Mouse (Mus musculus) right cerebral cortex, postnatal 4 days (tissue): ENCODE measurements at regions not wholly inside any gene's neighbourhood (a gene's known extent, or its start where the extent isn't known, plus 50 kb on each side); places are given as distances from the start of the nearest gene placed in this dataset.

ENCODE experiments used
- DNase-seq: peaks from one replicate; pipeline ENCODE4 v3.0.0-alpha.2; 2022

DNA sequence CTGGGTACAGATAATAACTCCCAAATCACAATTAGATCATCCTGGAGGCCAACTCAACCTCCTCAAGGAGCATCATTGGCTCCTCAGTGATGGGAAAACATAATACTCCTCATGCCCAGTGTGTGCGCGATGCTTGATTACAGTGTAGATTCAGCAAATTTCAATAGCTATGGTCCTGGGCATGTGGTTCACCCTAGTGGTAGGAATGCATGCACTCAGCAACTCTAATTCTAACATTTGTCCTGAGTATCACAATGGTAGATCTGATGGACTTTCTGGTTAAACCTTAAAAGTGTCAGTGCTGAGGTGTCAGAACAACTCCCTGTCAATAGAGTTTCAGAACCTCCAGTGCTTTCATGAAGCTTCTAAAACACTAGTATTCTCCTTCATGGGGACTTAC is 442.0 kb downstream of the Hsfy2 start:
- no peak for DNase-seq

DNA sequence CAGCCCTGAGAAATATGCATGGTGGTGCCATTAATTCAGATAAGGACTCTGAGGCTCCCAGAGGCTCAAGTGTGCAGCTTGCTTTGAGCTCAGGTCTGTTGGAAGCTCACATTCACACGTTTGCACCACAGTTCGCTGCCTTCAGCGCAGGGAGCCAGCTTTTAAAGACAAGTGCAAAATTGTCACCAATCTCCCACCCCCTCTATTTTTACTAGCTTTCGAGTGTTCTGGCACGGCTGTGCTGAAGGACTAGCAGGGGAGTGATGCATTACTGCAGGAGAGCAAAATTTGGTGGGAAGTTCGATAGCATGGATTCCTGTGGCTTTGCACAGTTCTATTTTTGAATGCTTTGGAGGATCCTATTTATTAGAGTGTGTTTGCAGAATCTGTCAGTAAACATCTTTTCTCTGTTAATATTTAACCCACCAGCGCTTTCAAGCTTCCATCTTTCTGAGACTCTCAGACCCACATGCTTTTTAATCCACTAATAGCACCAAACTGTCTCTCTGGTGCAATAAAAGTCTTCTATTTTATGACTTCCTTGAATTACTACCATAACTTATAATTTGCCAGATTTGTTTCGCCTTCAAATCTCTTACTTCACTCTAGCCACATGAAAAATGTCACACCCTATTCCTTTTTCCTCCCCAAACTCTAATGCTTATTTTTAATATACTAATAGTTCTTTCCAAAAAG is 453.6 kb downstream of the Hsfy2 start:
- no peak for DNase-seq

DNA sequence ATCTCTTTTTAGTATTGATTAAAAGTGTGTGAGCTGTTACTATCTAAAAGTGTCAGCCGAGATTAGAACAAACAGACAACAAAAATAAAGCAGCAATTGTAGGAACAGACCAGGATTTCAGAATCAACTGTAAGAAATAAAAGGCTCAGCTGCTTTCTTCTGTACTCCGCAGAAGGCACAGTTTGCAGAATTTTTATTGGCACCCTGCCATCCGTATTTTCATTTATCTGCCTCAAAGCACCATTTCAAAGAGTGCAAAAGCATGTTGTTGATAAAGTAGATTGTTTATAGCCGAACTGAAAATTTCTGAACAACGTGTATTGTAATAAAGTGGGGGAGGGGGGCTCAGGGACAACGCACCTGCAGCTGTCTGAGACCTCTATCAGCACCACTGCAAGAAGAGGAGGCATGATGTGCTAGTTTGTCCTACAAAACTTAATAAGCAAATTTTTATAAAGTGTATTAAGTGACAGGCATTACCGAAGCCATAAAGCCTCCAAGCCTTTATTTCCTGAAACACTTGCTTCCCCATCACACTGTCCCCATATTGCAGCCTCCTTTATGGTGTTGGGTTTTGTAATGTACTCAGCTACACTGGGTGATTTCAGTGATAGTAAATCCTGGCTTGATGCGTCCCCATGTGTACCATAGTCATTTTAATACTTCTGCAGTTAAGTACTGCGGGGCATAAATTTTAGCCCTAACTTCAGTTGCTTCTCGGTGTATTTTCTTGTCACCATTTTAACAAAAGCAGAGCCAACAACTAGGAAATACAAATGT is 457.8 kb downstream of the Hsfy2 start:
- no peak for DNase-seq

DNA sequence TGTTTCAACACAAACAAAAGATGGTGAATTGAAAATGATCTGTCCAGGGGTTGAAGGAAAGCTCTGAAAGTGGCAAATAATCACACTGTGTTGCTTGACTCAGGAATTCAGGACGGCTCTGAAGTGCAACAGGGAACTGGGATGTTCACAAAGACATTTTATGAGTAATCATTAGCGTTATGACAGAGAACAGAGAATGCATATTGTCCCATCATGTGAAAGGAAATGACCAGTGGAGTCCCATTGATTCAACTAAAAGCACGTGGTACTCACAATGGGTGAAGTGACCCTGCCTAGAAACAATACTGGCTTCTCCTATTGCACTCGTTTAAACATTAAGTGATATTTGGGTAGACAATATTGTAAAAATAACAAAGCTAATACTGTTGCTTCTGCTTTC is 466.1 kb downstream of the Hsfy2 start:
- no peak for DNase-seq

DNA sequence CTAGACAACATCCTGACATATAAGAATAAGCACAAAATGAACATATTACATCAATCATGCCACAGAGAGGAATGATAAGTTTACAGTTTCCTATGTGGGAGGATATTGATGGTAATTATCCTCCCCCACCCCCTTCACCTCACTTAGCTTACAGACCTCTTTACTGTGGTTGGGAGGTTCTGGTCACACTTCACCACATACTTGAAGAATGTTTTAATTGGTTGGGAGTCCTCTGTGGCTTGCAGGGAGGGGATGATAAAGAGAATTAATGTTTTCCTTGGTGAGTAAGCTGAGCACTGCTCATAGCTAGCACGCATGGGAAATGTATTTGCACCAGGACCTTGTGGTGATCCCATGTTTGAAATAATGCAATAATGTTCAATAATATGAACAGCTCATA is 468.5 kb downstream of the Hsfy2 start:
- DNase-seq, result no peak

DNA sequence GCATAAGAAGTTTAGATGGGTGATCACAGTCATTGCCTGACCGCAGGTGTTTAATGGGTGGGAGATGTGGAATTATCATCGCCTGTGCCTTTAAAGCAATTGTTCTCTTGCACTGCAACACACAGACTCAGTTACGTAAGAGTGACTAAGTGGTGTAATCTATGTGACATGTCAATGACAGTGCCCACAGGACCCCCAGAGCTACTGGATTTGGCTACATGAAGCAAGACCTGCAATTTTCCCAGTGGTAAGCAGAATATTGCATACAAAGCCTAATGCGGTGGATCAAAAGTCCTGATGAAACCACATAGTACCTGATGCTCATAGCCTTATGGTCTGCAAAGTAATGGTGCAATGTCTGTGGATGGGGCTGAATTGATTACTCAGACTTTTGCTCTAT is 469.2 kb downstream of the Hsfy2 start:
- no peak for DNase-seq

DNA sequence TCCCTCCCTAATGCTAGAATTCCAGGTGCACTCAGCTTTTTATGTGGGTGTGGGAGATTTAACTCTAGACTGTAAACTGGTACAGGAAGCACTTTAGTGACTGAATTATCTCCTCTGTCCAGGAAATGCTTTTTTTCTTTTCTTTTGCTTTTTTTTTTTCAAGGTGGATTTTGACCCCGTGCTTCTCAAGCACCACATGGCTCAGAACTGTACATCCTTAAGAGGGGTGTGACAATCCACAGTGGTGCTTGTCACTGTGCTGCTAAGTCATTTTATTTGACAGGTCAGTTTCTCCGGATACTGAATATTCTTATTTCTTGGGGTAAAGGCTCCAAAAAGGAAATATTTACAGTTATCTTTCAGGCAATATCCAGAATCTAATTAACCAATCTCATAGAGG is 472.0 kb downstream of the Hsfy2 start:
- DNase-seq, result no peak

DNA sequence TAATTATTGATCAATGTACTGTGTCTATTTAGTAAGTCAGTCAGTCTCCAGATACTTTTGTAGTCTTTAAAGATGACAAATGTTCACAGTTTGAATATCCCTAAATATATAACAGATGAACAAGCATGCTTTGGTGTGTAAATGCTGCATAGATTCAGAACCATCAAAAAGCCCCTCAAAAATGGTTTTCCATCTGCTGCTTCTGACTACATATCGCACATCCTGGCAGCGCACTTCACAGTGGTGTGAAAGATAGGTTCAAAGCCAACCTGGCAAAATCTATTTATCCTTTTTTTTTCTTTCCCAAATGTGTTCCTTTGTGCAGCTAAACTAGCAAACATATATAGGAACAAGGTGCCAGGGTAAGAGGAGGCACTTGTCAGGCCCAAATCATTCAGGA is 472.9 kb downstream of the Hsfy2 start:
- DNase-seq, result peak; percentile 12

DNA sequence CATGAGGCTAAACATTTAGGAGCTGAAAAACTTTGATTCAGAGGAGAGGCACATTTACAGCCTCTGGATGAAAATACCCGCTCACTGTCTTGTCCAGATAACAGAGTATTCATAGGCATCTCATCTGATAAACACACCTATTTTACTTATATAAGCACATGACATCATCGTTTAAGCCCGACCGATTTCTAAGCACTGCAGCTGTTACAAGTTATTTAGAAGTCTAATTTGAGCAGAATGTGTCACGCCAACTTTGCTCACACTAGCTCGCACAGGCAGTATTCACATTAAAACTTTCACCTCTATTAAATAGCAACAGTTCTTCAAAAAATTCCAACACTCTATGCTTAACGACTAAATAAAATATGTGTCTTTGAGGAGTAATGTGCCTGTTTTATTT is 506.3 kb downstream of the Hsfy2 start:
- DNase-seq, result no peak

DNA sequence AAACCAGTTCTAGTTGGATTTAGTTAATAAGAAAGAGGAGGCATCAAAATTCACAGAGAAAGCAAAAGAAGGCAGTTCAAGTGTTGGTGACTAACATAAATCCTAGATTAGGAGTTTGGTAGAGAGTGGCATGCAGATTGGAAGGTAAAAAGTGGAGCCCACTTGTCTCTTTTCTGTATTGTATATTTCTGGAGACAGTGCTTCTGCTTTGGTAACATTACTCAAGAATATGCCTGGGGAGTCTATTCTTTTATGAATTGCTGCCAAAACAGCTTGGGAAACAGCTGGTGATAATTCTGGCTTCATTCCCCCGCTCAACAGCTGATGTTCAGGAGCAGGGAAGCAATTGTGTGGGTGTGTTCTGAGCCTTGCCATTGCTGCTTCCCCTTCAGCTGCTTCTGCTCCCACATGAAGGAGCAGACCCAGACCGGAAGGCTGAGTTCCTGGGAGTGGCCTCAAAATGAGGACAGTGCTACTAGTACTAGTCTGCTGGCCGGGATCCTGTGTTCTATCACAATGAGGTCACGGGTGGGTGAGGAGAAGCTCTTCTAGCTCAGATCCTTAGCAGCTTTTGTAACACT is 547.9 kb downstream of the Hsfy2 start:
- peak; percentile 3 for DNase-seq

DNA sequence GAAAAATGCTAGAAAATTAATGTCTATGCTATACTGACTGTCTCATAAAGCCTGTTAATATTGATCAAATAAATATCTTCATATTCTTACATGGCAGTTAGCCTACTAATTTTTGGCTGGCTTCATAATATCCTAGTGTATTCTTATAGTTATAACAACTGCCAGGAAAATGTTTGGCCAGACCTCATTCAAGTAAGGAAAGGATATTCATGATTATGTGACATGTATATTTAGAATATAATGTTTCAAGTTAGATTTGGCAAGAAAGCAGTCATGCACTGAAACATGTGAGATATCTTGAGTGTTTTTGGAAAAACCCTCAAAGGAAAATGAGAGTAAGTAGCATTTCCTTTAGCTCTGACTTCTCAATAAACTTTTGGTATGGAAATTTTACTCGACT is 548.9 kb downstream of the Hsfy2 start:
- no peak for DNase-seq

DNA sequence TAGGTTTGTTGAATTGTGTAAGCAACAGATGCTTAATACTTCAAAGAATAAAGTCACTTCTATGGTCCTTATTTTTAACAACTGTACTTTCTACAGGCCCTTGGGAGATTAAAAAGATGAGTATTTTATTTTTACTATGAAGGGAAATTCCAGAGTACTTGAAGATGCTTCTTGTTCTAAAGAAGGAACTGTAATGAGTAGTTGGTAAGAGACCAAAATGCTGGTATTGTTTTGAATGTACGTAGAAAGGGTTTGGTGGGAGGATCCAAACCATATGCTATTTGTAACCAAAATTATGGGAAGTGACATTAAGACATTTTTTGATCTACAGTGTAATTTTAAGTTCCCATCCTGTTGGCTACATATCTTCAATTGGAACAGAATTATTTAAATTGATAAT is 560.5 kb downstream of the Hsfy2 start:
- no peak for DNase-seq

DNA sequence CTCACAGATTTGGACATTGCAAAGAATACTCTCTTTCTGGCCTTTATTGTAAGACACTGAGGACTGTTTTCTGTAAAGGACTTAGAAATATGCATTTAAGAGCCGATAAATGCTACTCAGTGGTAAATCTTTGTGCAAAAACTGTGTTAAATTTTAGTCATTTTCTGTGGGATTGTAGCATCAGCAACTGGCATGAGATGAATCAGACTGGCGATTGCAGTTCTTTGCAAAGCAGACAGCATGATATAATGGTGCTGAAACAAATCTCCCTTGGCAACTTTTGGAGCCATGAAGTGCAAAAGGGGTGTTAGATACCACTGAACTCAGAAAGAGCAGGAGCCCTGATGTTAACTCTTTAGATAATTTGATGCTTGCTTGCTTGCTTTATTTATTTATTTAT is 565.0 kb downstream of the Hsfy2 start:
- DNase-seq, result no peak

DNA sequence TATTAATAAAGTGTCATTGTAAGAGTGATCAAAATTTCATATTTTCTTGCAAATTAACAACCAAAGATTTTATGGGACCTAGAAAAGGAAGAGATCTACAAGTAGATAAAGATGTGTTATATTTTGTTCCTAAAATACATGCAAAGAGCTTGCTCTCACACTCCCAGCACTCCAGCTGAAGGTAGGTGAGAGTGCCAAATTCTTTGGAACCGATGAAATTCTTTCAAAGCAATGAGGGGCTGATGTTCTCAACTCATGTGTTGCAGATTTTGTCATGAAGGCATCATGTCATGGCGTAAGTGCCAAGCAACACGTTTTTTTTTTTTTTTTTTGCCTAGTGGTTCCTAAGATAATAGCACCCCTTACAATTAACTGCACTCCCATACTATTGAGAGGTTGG is 573.8 kb downstream of the Hsfy2 start:
- no peak for DNase-seq
